Mouse (Mus musculus) limb, embryonic 10.5 days (tissue): Measurements from ENCODE around the gene Alg12. TPM values are rescaled to one million over a fixed set of nuclear protein-coding genes. Genes with fewer than 3 reads are reported as not detected.

Experiments used
- DNase-seq: peaks from one replicate; pipeline ENCODE4 v3.0.0-alpha.2; 2017; ENCODE audit warnings: low spot score
- H3K27ac ChIP-seq: fragments of 300-500 bp; sonication (generic); 2 replicates; pipeline ENCODE4 v1.5.1; 2016; ENCODE audit warnings: mild to moderate bottlenecking
- H3K27me3 ChIP-seq: fragments of 300-500 bp; sonication (generic); 2 replicates; pipeline ENCODE4 v1.6.1; 2016; ENCODE audit warnings: low read depth, mild to moderate bottlenecking; ENCODE audit not compliant: poor library complexity, severe bottlenecking
- H3K36me3 ChIP-seq: fragments of 300-500 bp; sonication (generic); 2 replicates; pipeline ENCODE4 v1.6.1; 2016; ENCODE audit warnings: mild to moderate bottlenecking, moderate library complexity
- H3K4me1 ChIP-seq: fragments of 300-500 bp; sonication (generic); 2 replicates; pipeline ENCODE4 v1.6.1; 2016
- H3K4me3 ChIP-seq: fragments of 300-500 bp; sonication (generic); 2 replicates; pipeline ENCODE4 v1.5.1; 2016; ENCODE audit warnings: mild to moderate bottlenecking, moderate library complexity
- H3K9me3 ChIP-seq: fragments of 300-500 bp; sonication (generic); replicated peaks from 2 replicates; pipeline ENCODE4 v1.6.1; 2016; ENCODE audit warnings: mild to moderate bottlenecking
- WGBS: fragments of 180-500 bp; shearing (Covaris S2); methylation state at CpG from one replicate; pipeline ENCODE4 v1.1.7; 2016; 5-methylcytosine and 5-hydroxymethylcytosine counted together
- polyA plus RNA-seq: library from polyadenylated mRNA; unstranded; fragments of >200 nt; fragmentation: Nextera tagmentation; extraction: Ambion mirVana; gene quantifications from 2 replicates; pipeline ENCODE4 v1.2.1, GENCODE M21; 2016

Alg12 gene
- 10.8 and 12.3 TPM in 2 replicates for polyA plus RNA-seq

DNA sequence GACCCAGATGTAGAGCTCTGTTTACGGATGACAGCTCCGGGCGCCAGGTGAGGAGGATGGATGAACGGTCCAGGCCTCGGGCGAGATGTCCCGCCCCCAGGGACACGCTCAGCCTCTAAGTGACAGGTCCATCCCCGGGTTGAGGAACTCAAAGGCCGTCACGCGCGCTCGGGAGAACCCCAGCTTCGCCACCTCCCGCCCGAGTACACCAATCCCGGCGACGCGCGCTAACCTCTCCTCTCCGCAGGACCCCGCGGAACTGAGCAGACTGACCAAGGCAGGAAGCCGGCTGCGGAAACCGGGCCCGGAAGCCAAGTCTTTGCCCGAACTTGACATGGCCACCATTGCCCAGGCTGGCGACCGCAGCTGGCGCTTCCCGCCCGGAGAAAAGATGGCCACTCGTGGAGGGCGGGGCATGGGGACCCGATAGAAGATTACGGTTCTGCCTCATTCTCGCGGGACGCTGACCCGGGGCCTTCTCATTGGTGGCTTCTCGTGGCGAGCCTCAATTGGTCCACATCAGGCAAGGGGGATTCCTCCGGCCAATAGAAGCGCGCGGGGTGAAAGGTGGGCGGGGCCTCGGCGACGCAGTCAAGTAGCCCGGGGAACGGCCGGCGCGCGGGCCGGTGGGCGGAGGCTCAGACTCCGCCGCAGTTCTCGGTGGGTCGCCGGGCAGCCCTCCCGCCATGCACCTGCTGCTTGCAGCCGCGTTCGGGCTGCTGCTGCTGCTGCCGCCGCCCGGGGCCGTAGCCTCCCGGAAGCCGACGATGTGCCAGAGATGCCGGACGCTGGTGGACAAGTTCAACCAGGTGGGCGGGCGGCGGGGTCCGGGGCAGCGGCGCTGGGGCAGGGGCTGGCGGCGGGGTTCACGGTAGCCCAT, at the start of gene Alg12, which contains the start of gene Creld2:
TSS of gene Alg12 (minus strand) at position 293 of the 880 bp plus-strand sequence.
TSS of gene Creld2 (plus strand) at position 621 of the 880 bp plus-strand sequence.
- Histone ChIP-seq H3K27me3 (no peaks in the 10 kb centered on the region), H3K9me3 (no peaks in the 10 kb centered on the region), H3K27ac (peak within 1 kb of the TSS; percentile 85), H3K4me3 (peak within 1 kb of the TSS; percentile 73), H3K36me3 (peaks cover 61% of the 10 kb centered on the region), H3K4me1 (peaks cover 21% of the 10 kb centered on the region)
- peak; percentile 98 for DNase-seq
- WGBS, result under 1% methylated on average over 88 of the region's 88 CpGs

DNA sequence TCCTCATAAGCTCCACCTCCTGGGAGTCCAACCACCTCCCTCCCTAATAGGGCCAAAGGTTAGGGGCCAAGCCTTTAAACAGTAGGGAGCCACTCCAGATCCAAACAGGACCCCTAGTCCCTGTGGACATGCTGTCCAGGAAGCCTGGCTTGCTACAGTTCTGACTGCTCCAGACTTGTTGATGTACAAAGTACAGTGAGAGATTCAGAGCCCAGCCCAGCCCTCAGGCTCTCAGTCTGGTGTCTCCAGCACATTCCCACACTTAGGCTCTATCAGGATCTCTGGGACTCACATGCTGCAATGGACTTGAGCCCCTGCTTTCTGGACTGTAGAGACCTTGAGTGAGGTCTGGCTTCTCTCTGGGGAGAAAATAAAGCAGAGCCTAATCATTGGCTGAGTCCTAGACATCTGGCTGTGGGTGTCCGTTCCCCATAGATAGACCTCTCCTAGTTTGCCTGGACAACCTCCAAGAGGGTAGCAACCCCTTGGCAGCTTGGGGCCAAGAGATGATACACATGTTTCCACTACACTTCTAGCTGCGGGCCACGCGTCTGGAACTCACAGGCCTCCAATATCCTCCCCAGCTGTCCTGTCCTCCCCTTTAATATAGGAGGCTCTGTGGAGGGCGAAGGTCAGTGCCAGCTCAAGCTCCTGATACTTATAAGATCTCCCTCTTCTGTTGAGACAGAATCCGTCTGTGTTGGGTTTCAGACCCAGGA, 49.1 kb upstream of the Alg12 start:
- DNase-seq, result no peak
- 80% methylated on average over 6 of the region's 6 CpGs for WGBS
- peaks cover 54% of the 10 kb centered on the region for H3K4me1 ChIP-seq
- H3K4me3 ChIP-seq, result no peak overlapping the region
- peak overlapping the region; percentile 66; the same call in 1 of the 2 replicates for H3K27ac ChIP-seq
- H3K9me3 ChIP-seq, result no peaks in the 10 kb centered on the region
- no peaks in the 10 kb centered on the region for H3K27me3 ChIP-seq
- peaks cover 35% of the 10 kb centered on the region for H3K36me3 ChIP-seq

DNA sequence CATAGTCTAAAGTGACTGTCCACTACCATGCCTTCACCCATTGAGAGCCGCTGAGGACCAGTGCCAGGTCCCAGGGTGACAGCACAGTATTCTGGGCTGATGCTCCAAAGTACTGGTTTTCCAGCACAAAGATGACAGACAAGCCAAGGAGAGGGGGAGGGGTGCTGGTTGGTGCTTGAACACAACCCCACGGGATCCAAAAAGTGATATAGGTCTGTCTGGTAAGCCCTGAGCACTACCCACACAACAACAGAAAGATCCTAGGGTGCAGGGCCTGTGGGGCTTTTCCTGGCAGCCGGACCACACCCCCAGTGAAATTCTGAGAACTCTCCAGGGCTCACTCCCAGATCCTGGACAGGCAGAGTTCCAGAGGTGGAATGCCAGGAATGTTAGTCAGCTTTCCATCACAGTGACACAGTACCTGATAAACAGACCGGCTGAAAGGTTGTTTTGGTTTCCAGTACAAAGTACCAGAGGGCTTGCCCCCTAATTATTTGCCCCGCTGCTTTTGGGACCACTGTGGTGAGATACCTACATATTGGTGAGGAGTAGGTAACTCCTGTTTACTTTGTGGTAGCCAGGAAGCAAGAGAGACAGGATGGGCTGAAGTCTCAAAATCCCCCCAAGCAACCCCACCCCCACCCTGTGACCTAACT, 48.4 kb upstream of the Alg12 start:
- DNase-seq, result no peak
- H3K4me1 ChIP-seq, result peaks cover 61% of the 10 kb centered on the region
- peaks cover 35% of the 10 kb centered on the region for H3K36me3 ChIP-seq
- no peak overlapping the region for H3K4me3 ChIP-seq
- H3K27me3 ChIP-seq, result no peaks in the 10 kb centered on the region
- WGBS, result 21% methylated on average over 5 of the region's 5 CpGs
- H3K9me3 ChIP-seq, result no peaks in the 10 kb centered on the region
- H3K27ac ChIP-seq, result peak overlapping the region; percentile 66

DNA sequence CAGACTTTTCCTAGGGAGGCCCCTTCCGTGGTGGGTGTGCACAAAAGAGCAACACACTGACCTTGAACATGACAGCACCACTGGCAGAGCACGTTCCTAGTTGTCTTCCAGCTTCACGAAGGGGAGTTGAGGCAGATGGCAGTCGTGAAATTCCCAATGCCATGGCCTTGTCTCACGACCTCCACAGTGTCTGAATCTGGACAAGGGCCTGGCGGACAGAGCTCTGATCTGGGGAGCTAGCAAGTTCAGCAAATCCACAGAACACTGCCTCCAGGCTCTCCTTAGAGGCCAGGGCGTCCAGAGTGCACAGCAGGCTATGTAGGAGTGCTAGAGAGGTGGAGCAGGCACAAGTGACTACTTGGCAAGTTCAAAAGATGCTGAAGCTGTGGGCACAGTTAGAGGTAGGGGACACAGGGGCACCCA, 47.8 kb upstream of the Alg12 start:
- Histone ChIP-seq H3K9me3 (no peaks in the 10 kb centered on the region), H3K4me3 (no peak overlapping the region)

DNA sequence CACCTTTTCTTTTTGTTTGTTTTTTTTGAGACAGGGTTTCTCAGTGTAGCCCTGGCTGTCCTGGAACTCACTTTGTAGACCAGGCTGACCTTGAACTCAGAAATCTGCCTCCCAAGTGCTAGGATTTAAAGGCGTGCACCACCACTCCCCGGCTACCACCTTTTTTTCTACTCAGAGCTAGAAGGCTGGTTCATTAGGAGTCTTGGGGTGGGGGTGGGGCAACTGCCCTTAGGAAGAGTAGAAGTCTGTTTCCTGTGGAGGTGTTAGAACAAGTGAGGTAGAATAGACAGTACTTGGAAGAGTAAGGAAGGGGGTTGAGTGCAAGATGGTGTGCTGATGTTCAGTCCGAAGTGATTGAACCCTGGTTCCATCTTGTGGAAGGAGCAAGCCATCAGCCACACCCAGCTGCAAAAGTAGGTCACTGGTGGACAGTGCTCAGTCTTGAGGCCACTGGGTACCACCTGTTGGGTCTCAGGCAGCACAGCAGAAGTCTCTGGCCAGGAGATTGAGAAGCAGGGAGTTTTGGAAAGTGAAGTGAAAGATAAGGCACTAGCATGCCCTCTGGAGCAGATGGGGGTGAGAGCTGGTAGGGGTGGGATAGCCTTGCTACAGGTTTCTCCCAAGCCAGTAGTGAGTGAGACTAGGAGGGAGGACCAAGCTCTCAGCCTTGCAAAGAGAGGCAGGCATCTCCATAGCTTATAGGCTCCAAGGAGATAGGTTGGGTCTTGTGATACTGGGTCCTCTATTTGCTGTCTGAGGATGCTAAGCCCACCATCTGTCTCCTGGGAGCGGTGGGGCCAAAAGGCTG, 47.0 kb upstream of the Alg12 start:
- Histone ChIP-seq H3K27ac (no peak overlapping the region), H3K4me3 (no peak overlapping the region), H3K36me3 (peaks cover 35% of the 10 kb centered on the region), H3K27me3 (no peaks in the 10 kb centered on the region), H3K9me3 (no peaks in the 10 kb centered on the region), H3K4me1 (peaks cover 74% of the 10 kb centered on the region)
- 83% methylated on average over 4 of the region's 4 CpGs for WGBS
- no peak for DNase-seq

More for the DNA sequence above, 47.8 kb upstream of the Alg12 start:
- Histone ChIP-seq H3K27ac (peak overlapping the region; percentile 66), H3K4me1 (peaks cover 67% of the 10 kb centered on the region), H3K27me3 (no peaks in the 10 kb centered on the region), H3K36me3 (peaks cover 35% of the 10 kb centered on the region)
- 56% methylated on average over 7 of the region's 7 CpGs for WGBS
- DNase-seq, result no peak

DNA sequence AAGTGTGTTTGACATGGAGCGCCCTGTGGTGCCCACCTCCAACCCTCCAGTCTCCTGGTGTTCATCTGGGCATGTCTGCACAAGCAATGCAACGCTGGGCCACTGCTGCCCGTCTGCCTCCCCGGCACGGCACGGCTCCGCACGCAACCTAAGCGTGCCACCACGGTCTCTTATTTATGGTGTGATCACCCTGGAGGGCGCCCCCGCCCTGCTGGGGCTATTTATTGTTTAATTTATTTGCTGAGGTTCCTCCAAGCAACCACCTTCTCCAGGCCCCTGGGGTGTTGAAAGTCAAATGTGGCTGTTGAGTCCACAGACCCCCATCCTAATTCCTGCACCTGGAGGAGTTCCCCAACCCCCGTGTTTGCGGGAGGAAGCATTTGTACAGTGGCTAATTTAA, 45.9 kb upstream of the Alg12 start:
- Histone ChIP-seq H3K27me3 (no peaks in the 10 kb centered on the region), H3K36me3 (peaks cover 35% of the 10 kb centered on the region), H3K9me3 (no peaks in the 10 kb centered on the region), H3K4me3 (peak overlapping the region; percentile 93; the same call in 1 of the 2 replicates), H3K4me1 (peaks cover 75% of the 10 kb centered on the region), H3K27ac (0 out of 2 replicates have a peak overlapping the region, but pooled peaks have one; percentile 96)
- no peak for DNase-seq
- 79% methylated on average over 14 of the region's 14 CpGs for WGBS

DNA sequence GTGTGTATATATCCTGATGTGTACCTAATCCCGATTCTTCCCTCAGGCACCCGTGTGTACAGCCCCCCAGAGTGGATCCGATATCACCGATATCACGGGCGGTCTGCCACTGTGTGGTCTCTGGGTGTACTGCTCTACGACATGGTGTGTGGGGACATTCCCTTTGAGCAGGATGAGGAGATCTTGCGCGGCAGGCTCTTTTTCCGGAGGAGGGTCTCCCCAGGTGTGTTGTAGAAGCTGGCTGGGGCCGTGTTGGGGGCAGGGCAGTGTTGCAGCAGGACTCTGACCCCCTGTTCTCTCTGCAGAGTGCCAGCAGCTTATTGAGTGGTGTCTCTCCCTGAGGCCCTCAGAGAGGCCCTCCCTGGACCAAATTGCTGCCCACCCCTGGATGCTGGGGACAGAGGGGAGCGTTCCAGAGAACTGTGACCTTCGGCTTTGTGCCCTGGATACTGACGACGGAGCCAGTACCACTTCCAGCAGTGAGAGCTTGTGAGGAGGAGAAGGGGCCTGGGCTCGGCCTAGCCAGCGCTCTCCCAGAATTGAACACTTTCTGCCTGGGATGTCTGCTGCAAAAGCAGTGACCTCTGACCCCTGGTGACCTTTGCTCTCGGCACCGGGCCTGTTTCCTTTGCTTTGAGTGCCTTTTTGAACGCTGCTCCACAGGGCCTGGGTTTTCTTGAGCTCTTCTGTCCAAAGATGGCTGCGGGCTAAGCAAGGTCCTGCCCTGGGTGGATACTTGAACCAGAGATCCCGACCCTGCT, 45.3 kb upstream of the Alg12 start:
- H3K36me3 ChIP-seq, result peaks cover 35% of the 10 kb centered on the region
- peaks cover 76% of the 10 kb centered on the region for H3K4me1 ChIP-seq
- no peak for DNase-seq

DNA sequence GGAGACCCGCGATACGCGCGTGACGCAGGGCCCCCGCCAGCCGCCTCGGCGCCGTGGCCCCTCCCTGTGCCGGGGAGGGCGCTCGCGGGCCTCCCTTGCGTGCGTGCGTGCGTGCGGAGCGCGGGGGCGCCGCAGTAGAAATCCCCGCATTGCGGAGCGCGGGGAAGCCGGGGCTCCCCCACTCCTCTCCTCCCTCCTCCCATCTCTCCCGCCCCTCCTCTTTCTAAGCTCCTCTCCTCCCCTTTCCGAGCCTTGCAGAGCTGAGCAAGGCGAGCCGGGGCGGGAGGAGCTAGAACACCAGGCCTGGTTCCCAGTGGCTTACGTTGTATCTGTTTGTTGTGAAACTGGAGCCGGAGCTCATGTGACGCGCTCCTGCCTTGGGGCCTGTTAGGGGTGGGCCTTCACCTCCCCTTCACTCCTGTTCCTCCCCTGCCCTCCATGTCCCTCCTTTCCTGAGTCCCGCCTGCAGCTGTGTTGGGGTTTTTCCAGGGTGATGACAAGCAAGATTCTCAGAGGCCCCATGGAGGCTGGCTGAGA, 44.6 kb upstream of the Alg12 start:
- no peaks in the 10 kb centered on the region for H3K27me3 ChIP-seq
- peaks cover 35% of the 10 kb centered on the region for H3K36me3 ChIP-seq
- H3K4me3 ChIP-seq, result peak overlapping the region; percentile 93
- H3K9me3 ChIP-seq, result no peaks in the 10 kb centered on the region
- peak; percentile 89 for DNase-seq
- peak overlapping the region; percentile 96 for H3K27ac ChIP-seq
- H3K4me1 ChIP-seq, result peaks cover 80% of the 10 kb centered on the region
- WGBS, result 0% methylated on average over 39 of the region's 39 CpGs

More for the DNA sequence above, 45.3 kb upstream of the Alg12 start:
- no peaks in the 10 kb centered on the region for H3K9me3 ChIP-seq
- WGBS, result 55% methylated on average over 22 of the region's 22 CpGs
- no peaks in the 10 kb centered on the region for H3K27me3 ChIP-seq
- peak overlapping the region; percentile 93 for H3K4me3 ChIP-seq
- peak overlapping the region; percentile 96 for H3K27ac ChIP-seq

DNA sequence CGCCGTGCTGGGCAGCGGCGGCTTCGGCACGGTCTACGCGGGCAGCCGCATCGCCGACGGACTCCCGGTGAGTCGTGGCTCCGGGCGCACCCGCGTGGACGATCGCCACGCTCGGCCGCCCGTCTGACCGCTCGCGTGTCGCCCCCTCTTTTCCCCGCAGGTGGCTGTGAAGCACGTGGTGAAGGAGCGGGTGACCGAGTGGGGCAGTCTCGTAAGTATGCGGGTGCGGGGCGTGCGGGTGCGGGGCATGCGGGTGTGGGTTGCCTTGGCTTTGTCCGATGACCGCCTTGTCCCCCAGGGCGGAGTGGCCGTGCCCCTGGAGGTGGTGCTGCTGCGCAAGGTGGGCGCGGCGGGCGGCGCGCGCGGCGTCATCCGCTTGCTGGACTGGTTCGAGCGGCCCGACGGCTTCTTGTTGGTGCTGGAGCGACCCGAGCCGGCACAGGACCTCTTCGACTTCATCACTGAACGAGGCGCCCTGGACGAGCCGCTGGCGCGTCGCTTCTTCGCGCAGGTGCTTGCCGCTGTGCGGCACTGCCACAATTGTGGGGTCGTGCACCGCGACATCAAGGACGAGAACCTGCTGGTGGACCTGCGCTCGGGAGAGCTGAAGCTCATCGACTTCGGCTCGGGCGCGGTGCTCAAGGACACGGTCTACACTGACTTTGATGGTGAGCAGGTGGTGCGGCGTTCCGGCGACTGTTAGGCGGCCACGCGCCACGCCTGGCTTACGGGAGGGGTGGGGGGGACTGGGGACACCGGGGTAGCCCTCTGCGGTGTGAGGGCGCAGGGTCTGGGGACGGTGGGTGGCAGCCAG, 44.0 kb upstream of the Alg12 start:
- peak; percentile 74 for DNase-seq
- Histone ChIP-seq H3K27ac (peak overlapping the region; percentile 96), H3K4me1 (peaks cover 75% of the 10 kb centered on the region)

DNA sequence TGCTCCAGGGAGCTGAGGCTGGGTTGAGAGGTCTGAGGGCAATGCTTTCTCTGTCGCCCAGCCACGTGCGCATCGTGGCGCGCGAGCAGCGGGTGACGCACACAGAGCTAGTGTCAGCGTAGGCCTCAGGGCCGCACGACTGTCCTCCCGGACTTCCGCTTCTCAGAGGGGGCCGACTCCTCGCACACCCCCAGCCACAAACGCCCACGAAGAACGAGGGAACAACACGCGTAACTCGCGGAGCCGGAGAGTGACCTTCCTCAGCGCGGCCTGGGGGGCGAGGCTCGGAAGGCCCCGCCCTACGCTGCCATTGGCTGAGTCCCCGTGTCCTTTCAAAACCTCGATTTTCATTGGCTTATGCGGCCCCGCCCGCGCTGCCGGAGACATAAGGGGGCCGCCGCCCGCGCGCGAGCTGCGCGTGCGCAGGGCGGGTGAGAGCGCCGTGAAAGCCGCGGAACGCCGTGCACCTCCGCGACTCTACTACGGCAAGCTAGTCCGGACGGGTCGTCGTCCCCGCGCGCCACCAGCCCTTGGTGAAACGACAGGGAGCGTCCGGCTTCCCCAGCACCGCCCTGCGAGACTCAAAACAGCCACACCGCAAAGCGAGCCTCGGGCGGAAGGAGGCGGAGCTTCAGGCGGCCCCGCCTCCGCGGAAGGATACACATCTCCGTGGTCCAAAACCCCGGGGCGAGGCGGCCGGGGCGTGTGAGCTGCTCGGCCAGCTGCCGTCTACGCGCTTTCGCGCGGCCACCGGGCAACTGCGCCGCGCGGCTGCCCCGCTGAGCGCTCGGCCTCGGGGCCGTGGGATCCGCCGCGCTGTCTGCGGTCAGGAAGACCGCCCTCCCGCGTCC, 42.9 kb upstream of the Alg12 start, which contains the start of gene Pim3:
TSS of gene Pim3 (plus strand) at position 415 of the 851 bp plus-strand sequence.
- no peaks in the 10 kb centered on the region for H3K9me3 ChIP-seq
- under 1% methylated on average over 107 of the region's 107 CpGs for WGBS
- H3K4me1 ChIP-seq, result peaks cover 64% of the 10 kb centered on the region

More for the DNA sequence above, 44.0 kb upstream of the Alg12 start:
- H3K27me3 ChIP-seq, result no peaks in the 10 kb centered on the region
- H3K4me3 ChIP-seq, result peak overlapping the region; percentile 93
- under 1% methylated on average over 98 of the region's 98 CpGs for WGBS
- peaks cover 35% of the 10 kb centered on the region for H3K36me3 ChIP-seq
- H3K9me3 ChIP-seq, result no peaks in the 10 kb centered on the region

More for the DNA sequence above, 42.9 kb upstream of the Alg12 start, which contains the start of gene Pim3:
- H3K27me3 ChIP-seq, result no peaks in the 10 kb centered on the region
- H3K36me3 ChIP-seq, result peaks cover 32% of the 10 kb centered on the region
- H3K4me3 ChIP-seq, result peak within 1 kb of the TSS; percentile 93
- DNase-seq, result peak; percentile 96
- peak within 1 kb of the TSS; percentile 96 for H3K27ac ChIP-seq
